Mouse (Mus musculus): Measurements from ENCODE around the gene Birc3.

Gene Birc3

GRCm38 (mm10) chr9:7822758-7823157, 50.2 kb downstream of the Birc3 start:
- DNase-seq (ENCODE audit: low read depth, low spot score) = no peak

- no peak for DNase-seq (ENCODE audit: low read depth, low spot score)
These were observed 67.9 kb downstream of the Birc3 start for GRCm38 (mm10) chr9:7805101-7805506.
